Mouse (Mus musculus): ENCODE data around the gene Sdr42e1. TPM values are rescaled to one million over a fixed set of nuclear protein-coding genes. Genes with fewer than 3 reads are reported as not detected.

Sdr42e1 gene
- 1.5 TPM for polyA plus RNA-seq (2014; fragmentation: Illumina TruSeq; extraction: RNeasy Lipid Tissue Mini Kit (QIAGEN cat#74804))

DNA sequence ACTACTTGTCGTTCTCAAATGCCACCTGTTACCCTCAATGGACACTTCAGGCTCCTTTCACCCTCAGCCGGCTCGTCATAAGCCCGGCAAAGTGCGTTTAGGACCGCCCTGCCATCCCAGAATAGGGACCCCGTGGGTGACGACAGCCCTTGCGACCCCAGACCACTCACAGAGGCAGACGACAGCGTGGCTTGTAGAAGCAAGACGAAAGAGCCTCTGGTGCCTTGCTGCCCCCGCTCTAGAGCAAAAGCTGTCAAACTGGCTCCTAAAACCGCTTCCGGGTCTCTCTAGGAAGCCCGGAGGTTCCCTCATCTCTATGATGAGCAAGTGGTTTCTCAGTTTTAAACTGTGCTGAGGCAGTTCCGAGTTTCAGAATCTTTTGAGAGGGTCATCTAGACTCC is at the start of gene Sdr42e1:
Gene Sdr42e1 (minus strand): TSS at position 260 of the 401 bp plus-strand sequence.

GRCm38 (mm10) chr8:117701859-117702258 is 28.4 kb upstream of the Sdr42e1 start, which contains the start of gene Hsd17b2:
TSS of gene Hsd17b2 (plus strand) at chr8:117701904.

Other genes starting within 250 kb of the Sdr42e1 start
- gene Plcg2, start 175.4 kb downstream of the Sdr42e1 start, polyA plus RNA-seq (2014; fragmentation: Illumina TruSeq; extraction: RNeasy Lipid Tissue Mini Kit (QIAGEN cat#74804)), result 0.68 TPM
- gene Hsd17b2, start 28.2 kb upstream of the Sdr42e1 start, polyA plus RNA-seq (2014; fragmentation: Illumina TruSeq; extraction: RNeasy Lipid Tissue Mini Kit (QIAGEN cat#74804)), result 4.2 TPM
- gene Mphosph6, start 128.3 kb upstream of the Sdr42e1 start, polyA plus RNA-seq (2014; fragmentation: Illumina TruSeq; extraction: RNeasy Lipid Tissue Mini Kit (QIAGEN cat#74804)), result 121 TPM

All from ovary, adult 10 weeks (tissue).